Mouse (Mus musculus) retina, postnatal 7 days (tissue): ENCODE measurements around the gene Rhoq.

Experiments used
- DNase-seq: peaks from one replicate; pipeline ENCODE4 v3.0.0-alpha.2; 2012; ENCODE audit warnings: low read depth, low spot score

Rhoq gene

DNA sequence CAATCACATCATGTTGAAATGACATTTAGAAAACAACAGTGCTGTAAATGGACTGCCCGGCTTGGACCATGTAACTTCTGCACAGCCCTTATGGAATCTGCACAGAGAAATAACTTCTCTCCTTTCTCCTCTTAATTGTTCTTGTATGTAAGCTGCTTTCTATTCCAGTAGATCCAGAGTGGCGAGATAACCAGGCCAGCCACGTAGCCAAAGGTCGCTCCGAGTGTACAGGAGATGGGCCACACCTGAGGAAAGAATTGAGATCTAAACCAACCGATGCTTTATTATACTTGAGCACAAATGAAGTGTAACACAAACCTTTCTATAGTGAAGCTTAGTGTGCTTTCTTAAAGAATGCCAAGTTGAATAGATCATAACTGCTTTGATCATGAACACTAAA lies 34.4 kb downstream of the Rhoq start:
- DNase-seq = no peak

DNA sequence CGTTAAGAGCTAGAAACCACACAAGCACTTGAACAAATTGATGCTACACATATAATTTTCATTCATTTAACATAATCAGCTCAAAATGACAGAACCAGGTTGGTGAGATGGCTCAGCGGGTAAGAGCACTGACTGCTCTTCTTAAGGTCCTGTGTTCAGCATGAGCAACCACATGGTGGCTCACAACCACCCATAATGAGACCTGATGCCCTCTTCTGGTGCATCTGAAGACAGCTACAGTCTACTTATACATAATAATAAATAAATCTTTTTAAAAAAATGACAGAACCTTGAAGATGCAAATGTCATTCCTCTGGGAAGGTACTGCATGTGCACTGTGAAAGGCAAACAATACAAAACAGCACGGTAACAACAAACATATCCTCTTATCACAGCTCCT lies 46.1 kb downstream of the Rhoq start:
- no peak for DNase-seq

DNA sequence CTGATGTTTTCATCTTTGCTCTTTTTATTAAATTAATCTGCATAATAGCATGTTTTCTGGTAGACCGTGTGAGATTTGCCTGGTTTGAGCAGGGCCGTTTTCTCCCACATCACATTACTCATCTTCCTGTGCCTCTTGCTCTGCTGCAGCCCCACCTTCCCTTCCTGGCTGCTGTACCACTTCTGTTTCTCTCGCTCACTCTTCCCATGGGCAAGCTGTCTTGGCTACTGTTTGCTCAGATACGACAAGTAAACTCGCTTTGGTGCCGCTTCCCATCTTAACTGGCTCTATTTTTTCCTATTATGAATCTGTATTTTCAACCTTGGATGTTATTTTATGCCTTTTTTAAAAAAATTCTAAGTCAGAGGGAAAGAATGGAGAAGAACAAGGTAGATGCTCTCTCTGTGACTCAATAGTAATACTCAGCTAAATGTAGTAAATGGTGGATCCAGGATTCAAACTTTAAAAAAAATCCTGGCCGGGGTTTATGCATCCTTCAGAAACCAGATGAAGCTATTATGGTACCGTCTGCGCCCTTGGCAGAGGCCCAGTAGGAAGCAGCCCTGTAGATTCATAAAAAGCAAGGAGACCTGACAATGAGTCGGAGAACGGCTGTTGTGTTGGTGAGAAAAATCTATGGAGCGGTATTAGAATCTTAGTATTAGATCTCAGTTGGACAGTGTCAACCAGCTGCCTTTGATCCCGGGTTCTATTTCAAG lies 48.6 kb downstream of the Rhoq start:
- no peak for DNase-seq

DNA sequence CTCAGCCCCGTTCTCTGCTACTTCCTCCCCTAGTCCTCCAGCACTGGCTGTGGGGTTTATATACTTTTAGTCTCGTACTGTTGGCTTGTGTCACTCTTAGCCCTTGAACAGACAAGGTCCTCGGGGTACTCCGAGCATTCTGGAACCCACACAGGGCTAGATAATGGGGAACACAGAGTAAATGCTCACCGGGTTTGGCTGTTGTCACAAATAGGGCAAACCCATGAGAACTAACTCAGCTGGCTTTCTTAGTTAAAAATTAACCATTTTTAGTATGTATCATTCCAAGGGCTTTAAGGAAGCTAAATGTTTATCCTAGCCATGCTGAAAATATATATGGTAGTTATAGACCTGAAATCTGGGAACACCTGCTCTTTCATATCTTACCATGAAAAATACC lies 56.8 kb downstream of the Rhoq start:
- no peak for DNase-seq

DNA sequence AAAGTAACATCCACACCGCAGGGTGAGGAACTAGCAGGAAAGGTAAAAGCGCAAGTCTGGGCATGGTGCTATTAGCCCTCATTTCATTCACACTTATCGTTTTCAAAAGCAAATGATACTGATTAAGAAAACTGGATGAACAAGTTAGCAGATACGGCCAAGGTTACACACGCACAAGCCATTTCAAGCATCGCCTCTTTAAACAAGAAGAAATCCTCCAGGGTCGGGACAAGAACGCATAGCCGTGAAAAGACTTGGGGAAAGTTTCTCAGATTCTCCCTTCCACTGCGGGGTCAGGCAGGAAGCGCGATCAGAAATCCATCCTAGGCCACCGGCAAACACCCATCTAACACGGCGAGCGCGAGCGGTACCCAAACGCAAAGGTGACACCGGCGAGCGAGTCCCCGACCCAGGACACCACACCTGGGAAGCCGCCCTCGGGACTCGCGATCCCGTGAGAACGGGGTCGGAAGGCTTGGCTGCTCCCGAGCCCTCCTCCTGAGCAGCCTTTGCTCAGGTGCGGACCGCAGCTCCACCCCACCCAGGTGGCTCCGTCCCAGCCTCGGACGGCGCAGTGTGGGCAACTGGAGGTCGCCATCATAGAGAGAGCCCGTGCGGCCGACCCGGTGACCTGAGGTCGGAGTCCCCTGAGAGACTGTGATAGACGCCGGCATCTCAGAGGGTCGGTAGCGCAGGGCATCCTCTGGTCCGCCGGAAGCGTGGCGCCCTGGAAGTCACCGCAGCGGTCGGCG lies 61.8 kb downstream of the Rhoq start:
- DNase-seq = no peak

DNA sequence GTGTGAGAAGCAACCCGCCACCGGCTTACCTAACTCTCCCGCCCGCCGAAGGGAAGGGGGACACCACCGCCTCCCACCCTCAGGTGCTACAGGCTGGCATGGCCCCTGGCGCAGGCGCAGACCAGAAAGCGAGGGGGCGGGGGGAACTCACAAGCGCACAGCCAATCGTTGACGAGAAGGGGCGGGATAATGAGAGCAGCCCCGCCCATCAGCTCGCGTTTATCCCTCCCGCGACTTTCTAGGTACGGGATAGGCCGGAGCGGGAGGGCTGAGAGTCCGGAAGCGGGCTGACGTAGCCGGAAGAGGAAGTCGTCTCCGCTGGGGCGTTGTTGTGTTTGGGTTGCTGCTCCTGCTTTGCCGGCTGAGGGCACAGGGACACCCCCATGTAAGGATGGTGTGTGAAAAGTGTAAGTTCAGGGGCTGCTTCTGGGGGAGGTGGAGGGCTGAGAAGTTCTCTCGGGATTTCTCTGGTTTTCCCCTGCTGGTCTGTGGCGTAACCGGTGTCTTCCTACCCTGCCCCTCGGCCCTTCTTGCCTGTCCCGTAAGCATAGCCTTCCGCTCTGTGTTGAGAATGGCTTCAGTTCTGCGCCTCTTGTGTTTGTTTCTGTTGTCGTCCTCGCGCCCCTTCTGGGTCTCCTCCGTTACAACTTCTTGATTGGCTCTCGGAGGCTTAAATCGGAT lies 62.5 kb downstream of the Rhoq start, which contains the start of the genes Pigf and Cript:
Pigf (minus strand) TSS at position 138 of the 681 bp plus-strand sequence.
Cript (plus strand) TSS at position 282 of the 681 bp plus-strand sequence.
- DNase-seq = peak; percentile 99

DNA sequence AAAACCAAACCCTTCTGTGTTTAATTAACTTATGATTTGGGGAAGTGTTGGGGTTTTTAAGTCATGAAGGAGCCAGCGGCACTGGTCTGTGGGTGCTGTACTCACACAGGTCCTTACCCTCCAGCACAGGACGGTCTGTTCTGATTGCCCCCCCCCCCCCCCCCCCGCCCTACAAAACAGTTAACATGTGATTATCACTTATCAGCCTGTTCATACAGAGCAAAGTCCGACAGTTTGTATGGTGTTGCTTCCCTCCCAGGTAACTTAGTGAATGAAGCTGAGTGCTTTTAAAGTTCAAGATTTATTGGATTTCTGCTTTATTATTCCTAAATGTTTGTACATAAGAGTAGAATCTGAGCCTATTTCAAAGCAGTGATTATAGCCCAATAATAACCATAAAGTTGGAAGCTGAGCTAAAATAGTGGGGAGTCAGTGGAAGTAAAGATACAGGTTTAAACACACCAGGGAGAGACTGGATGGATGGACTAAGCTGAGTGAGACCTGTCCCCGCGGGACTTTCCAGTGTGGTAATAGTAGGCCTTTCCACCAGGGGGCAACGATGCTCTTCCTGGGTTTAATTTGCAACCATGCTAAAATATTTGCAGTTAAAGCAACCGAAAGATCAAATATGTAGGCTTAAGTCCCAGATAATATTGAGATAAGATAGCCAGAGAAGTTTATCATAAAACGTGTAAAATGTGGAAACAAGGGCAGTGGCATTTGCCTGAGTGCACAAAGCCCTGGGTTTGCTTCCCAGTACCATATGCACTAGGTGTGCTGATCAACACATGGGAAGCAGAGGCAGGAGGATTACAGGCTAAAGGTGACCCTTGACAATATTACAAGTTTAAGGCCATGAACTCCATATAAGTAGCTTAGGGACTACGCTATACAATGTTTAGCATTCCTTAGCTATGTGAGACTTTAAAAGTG lies 73.5 kb downstream of the Rhoq start:
- DNase-seq = no peak

DNA sequence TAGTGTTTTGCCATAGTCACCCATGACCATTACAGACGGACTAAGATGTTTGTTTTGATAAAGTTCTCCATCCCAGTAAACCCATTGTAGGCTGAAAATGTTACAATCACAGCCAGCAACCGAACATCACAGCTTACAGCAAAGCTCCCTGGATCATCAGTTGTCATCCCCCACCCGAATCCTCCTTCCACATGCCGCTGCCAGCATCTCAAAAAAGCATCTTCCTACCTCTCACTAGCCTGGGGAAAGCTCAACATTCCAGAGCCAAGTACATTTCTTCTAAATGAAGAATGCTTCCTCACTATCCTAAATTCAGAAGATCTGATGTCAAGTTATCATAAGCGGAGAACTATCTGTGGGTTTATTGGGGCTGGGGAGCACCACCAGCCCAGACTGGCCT lies 75.6 kb downstream of the Rhoq start:
- DNase-seq = no peak

DNA sequence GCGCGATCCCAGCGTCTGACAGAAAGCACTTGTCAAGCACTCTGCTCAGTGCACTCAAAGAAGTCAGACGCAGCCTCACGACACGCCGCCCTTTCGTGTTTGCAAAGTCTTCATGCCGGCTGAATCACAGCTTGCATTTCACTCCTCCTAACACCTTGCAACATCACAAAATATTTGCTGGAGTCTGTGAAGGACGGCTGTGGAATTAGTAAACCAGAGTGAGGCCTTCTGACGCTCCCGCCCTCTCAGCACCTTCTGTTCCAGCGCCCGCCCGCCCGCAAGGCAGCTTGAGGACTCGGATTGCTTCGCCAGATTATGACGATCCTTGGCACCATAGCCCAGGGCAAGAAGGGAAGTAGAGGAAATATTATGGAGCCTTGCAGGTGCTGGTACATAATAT lies 78.9 kb downstream of the Rhoq start:
- no peak for DNase-seq

DNA sequence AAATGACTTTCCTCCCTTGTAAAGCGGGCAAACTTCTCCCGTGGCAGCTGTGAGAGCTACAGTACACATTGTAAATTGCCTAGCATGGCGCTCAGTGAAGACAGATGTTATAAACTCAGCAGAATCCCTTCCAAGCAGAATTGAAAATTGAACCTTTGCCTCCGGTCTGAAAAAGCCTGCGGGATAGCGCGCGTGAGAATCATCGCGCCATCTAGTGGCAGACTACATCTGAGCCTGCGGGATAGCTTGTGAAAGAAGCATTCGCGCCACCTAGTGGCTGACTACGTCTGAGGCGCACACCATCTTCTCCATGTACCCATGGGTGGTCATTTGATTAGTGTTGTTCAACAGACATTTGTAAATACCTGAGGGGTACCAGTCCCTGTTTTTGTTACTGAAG lies 81.5 kb downstream of the Rhoq start:
- DNase-seq = peak; percentile 86

DNA sequence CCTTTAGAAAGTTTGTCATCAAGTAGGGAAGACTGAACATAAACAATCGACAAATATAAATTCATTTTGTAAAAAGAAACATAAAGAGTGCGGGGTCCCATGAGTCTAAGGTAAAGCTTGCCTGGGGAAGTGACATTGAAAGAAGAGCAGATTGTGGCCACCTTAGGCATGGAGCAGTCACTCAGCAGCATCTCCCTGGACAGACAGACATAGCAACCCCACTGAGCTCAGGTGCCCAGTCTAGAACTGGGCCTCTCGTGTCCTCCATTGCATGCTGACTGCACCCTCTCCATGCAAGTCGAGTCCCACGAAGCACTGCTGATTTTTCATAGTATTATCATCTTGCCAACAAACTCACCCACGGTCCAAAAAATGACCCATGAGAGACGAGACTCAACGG lies 81.9 kb downstream of the Rhoq start:
- DNase-seq = no peak
